Mouse (Mus musculus) gastrocnemius, postnatal 36 days (tissue): ENCODE results near the gene Rnf144a. TPM values are rescaled to one million over a fixed set of nuclear protein-coding genes. Genes with fewer than 3 reads are reported as not detected.

Experiments
- microRNA-seq, 2 experiments: library from miRNA; unstranded; fragments of <30 nt; microRNA quantifications; one replicate each; pipeline ENCODE4 v1.2.0; 2021
- total RNA-seq, 2 experiments: library from RNA; stranded (reverse); gene quantifications; 2 replicates each; pipeline ENCODE4 v1.2.3; 2021

Gene Rnf144a
- total RNA-seq, 2 experiments from 2014 or later = 5.2 to 6.6 TPM

Small RNAs within 50 kb of the gene (microRNA-seq; reads per million reads assigned to microRNA genes)
- gene Mir6538 = 6.1 to 11.1 reads per million in 2 experiments

Other genes with a start within 250 kb of the Rnf144a start
- 1 to 10 TPM in 1 of 2 experiments, under 1 TPM in 1; 0.48 to 1.7 TPM for gene Rsad2, start 41.2 kb upstream of the Rnf144a start, total RNA-seq
- gene Cmpk2, start 54.0 kb upstream of the Rnf144a start, total RNA-seq = 1 to 10 TPM; 1.7 to 2.1 TPM